Mouse (Mus musculus) myocyte (in vitro differentiated cells): ENCODE measurements at regions not wholly inside any gene's neighbourhood (a gene's known extent, or its start where the extent isn't known, plus 50 kb on each side); places are given as distances from the start of the nearest gene placed in this dataset.

Experiments
- H3K27me3 ChIP-seq: one replicate; pipeline ENCODE4 v1.6.1; 2011; ENCODE audit not compliant: control insufficient read depth, insufficient read depth, insufficient read length
- H3K36me3 ChIP-seq: one replicate; pipeline ENCODE4 v1.6.1; 2011; ENCODE audit not compliant: control insufficient read depth, insufficient read depth
- H3K4me2 ChIP-seq: one replicate; pipeline ENCODE4 v1.6.1; 2011; ENCODE audit warnings: low read depth, control low read depth
- H3K4me3 ChIP-seq: one replicate; pipeline ENCODE4 v1.5.1; 2011; ENCODE audit warnings: mild to moderate bottlenecking, control low read depth, moderate library complexity
- H3K79me2 ChIP-seq: one replicate; pipeline ENCODE4 v1.6.1; 2011; ENCODE audit not compliant: control insufficient read depth, insufficient read depth
- H3ac ChIP-seq: one replicate; pipeline ENCODE4 v1.6.1; 2011; ENCODE audit not compliant: control insufficient read depth, insufficient read length
- CEBPB ChIP-seq: IDR thresholded peaks from 2 replicates; pipeline ENCODE4 v1.6.1; 2011; ENCODE audit warnings: mild to moderate bottlenecking, moderate library complexity; ENCODE audit not compliant: poor library complexity, insufficient read depth, severe bottlenecking
- E2F4 ChIP-seq: IDR thresholded peaks from one replicate; pipeline ENCODE4 v1.6.1; 2011; ENCODE audit warnings: mild to moderate bottlenecking, control low read depth, moderate library complexity; ENCODE audit not compliant: insufficient read depth
- MAX ChIP-seq: IDR thresholded peaks from one replicate; pipeline ENCODE4 v1.6.1; 2011; ENCODE audit warnings: low read depth, mild to moderate bottlenecking, control low read depth
- MYOD1 ChIP-seq, 3 experiments: IDR thresholded peaks; one replicate each; pipeline ENCODE4 v1.6.1; 2011; ENCODE audit warnings: control low read depth in 2 of 3, low read depth in 2 of 3, mild to moderate bottlenecking in 2 of 3, moderate library complexity in 1 of 3; ENCODE audit not compliant: insufficient read length in 2 of 3, control insufficient read depth in 1 of 3
- MYOG ChIP-seq, 3 experiments: IDR thresholded peaks; one replicate each; pipeline ENCODE4 v1.6.1; 2011; ENCODE audit warnings: control low read depth in 2 of 3, low read depth in 2 of 3, mild to moderate bottlenecking in 2 of 3; ENCODE audit not compliant: insufficient read length in 2 of 3, control insufficient read depth in 1 of 3, insufficient read depth in 1 of 3
- POLR2A ChIP-seq: IDR thresholded peaks from one replicate; pipeline ENCODE4 v1.6.1; 2011; ENCODE audit warnings: low read depth, mild to moderate bottlenecking, control low read depth, moderate library complexity; ENCODE audit not compliant: insufficient read length
- POLR2AphosphoS2 ChIP-seq: IDR thresholded peaks from one replicate; pipeline ENCODE4 v1.6.1; 2011; ENCODE audit warnings: low read depth, control low read depth; ENCODE audit not compliant: insufficient read length
- REST ChIP-seq: IDR thresholded peaks from one replicate; pipeline ENCODE4 v1.6.1; 2011; ENCODE audit warnings: mild to moderate bottlenecking, control low read depth, moderate library complexity; ENCODE audit not compliant: insufficient read depth, insufficient read length
- SRF ChIP-seq: IDR thresholded peaks from one replicate; pipeline ENCODE4 v1.6.1; 2011; ENCODE audit warnings: low read depth; ENCODE audit not compliant: control insufficient read depth, insufficient read length
- TCF12 ChIP-seq: IDR thresholded peaks from one replicate; pipeline ENCODE4 v1.6.1; 2011; ENCODE audit warnings: mild to moderate bottlenecking, control low read depth; ENCODE audit not compliant: poor library complexity, insufficient read depth, severe bottlenecking
- TCF3 ChIP-seq: IDR thresholded peaks from one replicate; pipeline ENCODE4 v1.6.1; 2011; ENCODE audit warnings: low read depth, control low read depth; ENCODE audit not compliant: insufficient read length
- USF1 ChIP-seq: IDR thresholded peaks from one replicate; pipeline ENCODE4 v1.6.1; 2011; ENCODE audit warnings: low read depth, mild to moderate bottlenecking, control low read depth, moderate library complexity

- Histone ChIP-seq H3K79me2 (no peaks in the 10 kb centered on the region), H3ac (no peak overlapping the region), H3K4me3 (no peak overlapping the region), H3K4me2 (no peak overlapping the region), H3K27me3 (no peaks in the 10 kb centered on the region), H3K36me3 (no peaks in the 10 kb centered on the region)
- no peak for TF ChIP-seq MYOD1 (IDR thresholded peaks at IDR 0.05; ENCODE audit: control insufficient read depth in 1 of 3, insufficient read length in 2 of 3, low read depth in 2 of 3)
Observed at GRCm38 (mm10) chr2:107614715-107615114, 324.3 kb downstream of the Kcna4 start.

- H3K27me3 ChIP-seq, result no peaks in the 10 kb centered on the region
- no peaks in the 10 kb centered on the region for H3K79me2 ChIP-seq
- H3K4me2 ChIP-seq, result no peak overlapping the region
- H3K36me3 ChIP-seq, result no peaks in the 10 kb centered on the region
- H3ac ChIP-seq, result no peak overlapping the region
- TF ChIP-seq SRF, result no peak
- no peak for TF ChIP-seq CEBPB
- no peak for TF ChIP-seq MAX
- no peak for TF ChIP-seq POLR2AphosphoS2
- no peak for TF ChIP-seq USF1
- no peak for TF ChIP-seq E2F4
- no peak for TF ChIP-seq POLR2A
- TF ChIP-seq MYOG (IDR thresholded peaks at IDR 0.05; ENCODE audit: control insufficient read depth in 1 of 3, insufficient read depth in 1 of 3, insufficient read length in 2 of 3, low read depth in 2 of 3), result no peak
- no peak for TF ChIP-seq TCF3
- no peak for TF ChIP-seq TCF12
- no peak for TF ChIP-seq MYOD1 (IDR thresholded peaks at IDR 0.05; ENCODE audit: control insufficient read depth in 1 of 3, insufficient read length in 2 of 3, low read depth in 2 of 3)
- no peak for TF ChIP-seq REST
- H3K4me3 ChIP-seq, result no peak overlapping the region
Observed at GRCm38 (mm10) chr2:107627458-107627857, 337.0 kb downstream of the Kcna4 start.

- Histone ChIP-seq H3K36me3 (no peaks in the 10 kb centered on the region), H3K27me3 (no peaks in the 10 kb centered on the region), H3K4me3 (no peak overlapping the region), H3ac (no peak overlapping the region), H3K79me2 (no peaks in the 10 kb centered on the region), H3K4me2 (no peak overlapping the region)
- TF ChIP-seq TCF3 (no peak), E2F4 (no peak), SRF (no peak), REST (no peak), USF1 (no peak), MYOD1 (IDR thresholded peaks at IDR 0.05; ENCODE audit: control insufficient read depth in 1 of 3, insufficient read length in 2 of 3, low read depth in 2 of 3) (no peak), TCF12 (no peak), CEBPB (no peak), MYOG (IDR thresholded peaks at IDR 0.05; ENCODE audit: control insufficient read depth in 1 of 3, insufficient read depth in 1 of 3, insufficient read length in 2 of 3, low read depth in 2 of 3) (no peak), MAX (no peak), POLR2A (no peak)
Observed at GRCm38 (mm10) chr2:107659176-107659575, 368.7 kb downstream of the Kcna4 start.
